Mouse (Mus musculus) kidney, postnatal 0 days (tissue): ENCODE measurements around the gene BC055324. TPM values are rescaled to one million over a fixed set of nuclear protein-coding genes. Genes with fewer than 3 reads are reported as not detected.
A peak's percentile ranks its signal among the peaks of the same experiment; 100 is the strongest.

ENCODE experiments used
- ATAC-seq: fragments of 200-750 bp; cut with Nextera tagmentation; replicated peaks from 2 replicates; pipeline ENCODE4 v1.8.0; 2017; ENCODE audit warnings: low read depth, moderate number of reproducible peaks, moderate TSS enrichment, moderate library complexity; ENCODE audit not compliant: low FRiP score
- DNase-seq: peaks from one replicate; pipeline ENCODE4 v3.0.0-alpha.2; 2016; ENCODE audit warnings: low spot score
- H3K27ac ChIP-seq: fragments of 300-500 bp; sonication (generic); 2 replicates; pipeline ENCODE4 v1.5.1; 2014; ENCODE audit warnings: mild to moderate bottlenecking
- H3K27me3 ChIP-seq: fragments of 300-500 bp; sonication (generic); 2 replicates; pipeline ENCODE4 v1.6.1; 2014; ENCODE audit warnings: low read length, mixed read lengths; ENCODE audit not compliant: insufficient read depth
- H3K36me3 ChIP-seq: fragments of 300-500 bp; sonication (generic); 2 replicates; pipeline ENCODE4 v1.6.1; 2014; ENCODE audit warnings: low read length, mixed read lengths; ENCODE audit not compliant: insufficient read depth
- H3K4me1 ChIP-seq: fragments of 300-500 bp; sonication (generic); replicated peaks from 2 replicates; pipeline ENCODE4 v1.6.1; 2014; ENCODE audit warnings: antibody characterized with exemption, low read length, mixed read lengths; ENCODE audit not compliant: insufficient read depth
- H3K4me2 ChIP-seq: fragments of 300-500 bp; sonication (generic); 2 replicates; pipeline ENCODE4 v1.6.1; 2014; ENCODE audit warnings: mild to moderate bottlenecking, low read length, moderate library complexity, mixed read lengths
- H3K4me3 ChIP-seq: fragments of 300-500 bp; sonication (generic); replicated peaks from 2 replicates; pipeline ENCODE4 v1.5.1; 2014; ENCODE audit warnings: low read depth, low read length
- H3K9ac ChIP-seq: fragments of 300-500 bp; sonication (generic); 2 replicates; pipeline ENCODE4 v1.6.1; 2014; ENCODE audit warnings: low read depth, low read length
- H3K9me3 ChIP-seq: fragments of 300-500 bp; sonication (generic); replicated peaks from 2 replicates; pipeline ENCODE4 v1.6.1; 2016; ENCODE audit warnings: low read length, inconsistent platforms, mixed read lengths
- CTCF ChIP-seq: IDR thresholded peaks from 2 replicates; pipeline ENCODE4 v1.5.1; 2016; ENCODE audit warnings: antibody characterized with exemption, low read depth, mild to moderate bottlenecking, moderate library complexity
- WGBS: fragments of 180-500 bp; shearing (Covaris S2); extraction: QIAGEN DNeasy Blood & Tissue Kit; methylation state at CpG from one replicate; pipeline ENCODE4 v1.1.7; 2014; 5-methylcytosine and 5-hydroxymethylcytosine counted together
- polyA plus RNA-seq: library from polyadenylated mRNA; unstranded; fragments of >200 nt; fragmentation: Nextera tagmentation; extraction: Ambion mirVana; gene quantifications from 2 replicates; pipeline ENCODE4 v1.2.1, GENCODE M21; 2015

Gene BC055324
- polyA plus RNA-seq, 1 experiment from 2014 or later = 10.3 TPM

DNA sequence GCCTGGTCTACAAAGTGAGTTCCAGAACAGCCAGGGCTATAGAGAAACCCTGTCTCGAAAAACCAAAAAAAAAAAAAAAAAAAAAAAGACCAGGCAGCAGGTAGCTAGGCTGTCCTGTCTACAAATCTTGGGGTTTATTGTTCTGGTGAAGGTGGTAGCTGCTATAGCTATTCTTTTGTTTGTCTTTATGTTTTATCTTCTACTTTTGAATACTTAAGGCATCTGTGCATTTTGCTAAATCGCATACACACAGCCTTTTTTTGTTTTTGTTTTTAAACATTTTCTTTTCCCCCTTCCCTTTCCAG, 965 bp upstream of the BC055324 start:
- Histone ChIP-seq H3K4me2 (peak overlapping the region; percentile 78), H3K9ac (no peak overlapping the region), H3K9me3 (no peaks in the 10 kb centered on the region), H3K27ac (no peak overlapping the region), H3K36me3 (no peaks in the 10 kb centered on the region), H3K27me3 (no peaks in the 10 kb centered on the region), H3K4me1 (no peaks in the 10 kb centered on the region; the same call in 1 of the 2 replicates), H3K4me3 (no peak overlapping the region)
- no peak for DNase-seq
- no peak for ATAC-seq
- 69% methylated on average over 2 of the region's 2 CpGs for WGBS
- TF ChIP-seq CTCF = no peak

DNA sequence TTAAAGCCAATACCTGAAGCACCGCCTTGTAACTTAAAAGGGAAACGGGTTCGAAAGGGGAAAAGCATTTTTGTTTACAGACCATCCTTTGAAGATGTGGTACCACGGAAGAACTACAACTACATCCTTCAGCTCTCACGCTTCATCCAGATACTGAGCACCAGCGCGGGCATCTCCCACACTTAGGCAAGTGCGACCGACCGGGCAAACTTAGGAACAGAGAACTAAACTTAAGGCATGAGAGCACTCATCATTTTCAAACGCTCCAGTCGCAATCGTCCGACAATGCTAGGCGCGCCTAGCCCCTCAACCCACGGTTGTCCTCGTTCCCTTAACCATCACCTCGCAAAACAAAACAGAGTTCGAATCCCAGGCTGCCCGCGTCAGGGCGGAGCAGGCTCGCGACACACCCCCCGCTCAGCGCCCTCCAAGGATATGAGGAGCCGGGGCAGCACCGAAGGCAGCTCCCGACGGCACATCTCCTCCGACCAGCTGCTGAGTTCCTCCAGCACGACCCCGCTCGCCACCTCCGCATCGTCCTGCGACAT, 349 bp downstream of the BC055324 start:
- no peaks in the 10 kb centered on the region for H3K27me3 ChIP-seq
- H3K4me1 ChIP-seq = no peaks in the 10 kb centered on the region; the same call in 1 of the 2 replicates
- no peaks in the 10 kb centered on the region for H3K9me3 ChIP-seq
- DNase-seq (peak; percentile 23), ATAC-seq (peak; percentile 3; the same call in 1 of the 2 replicates)
- peak overlapping the region; percentile 70 for H3K4me3 ChIP-seq
- 0 out of 2 replicates have a peak overlapping the region, but pooled peaks have one; percentile 78 for H3K27ac ChIP-seq
- 1% methylated on average over 38 of the region's 38 CpGs for WGBS
- peak overlapping the region; percentile 78 for H3K4me2 ChIP-seq
- peak overlapping the region; percentile 68 for H3K9ac ChIP-seq
- TF ChIP-seq CTCF = no peak
- no peaks in the 10 kb centered on the region for H3K36me3 ChIP-seq

DNA sequence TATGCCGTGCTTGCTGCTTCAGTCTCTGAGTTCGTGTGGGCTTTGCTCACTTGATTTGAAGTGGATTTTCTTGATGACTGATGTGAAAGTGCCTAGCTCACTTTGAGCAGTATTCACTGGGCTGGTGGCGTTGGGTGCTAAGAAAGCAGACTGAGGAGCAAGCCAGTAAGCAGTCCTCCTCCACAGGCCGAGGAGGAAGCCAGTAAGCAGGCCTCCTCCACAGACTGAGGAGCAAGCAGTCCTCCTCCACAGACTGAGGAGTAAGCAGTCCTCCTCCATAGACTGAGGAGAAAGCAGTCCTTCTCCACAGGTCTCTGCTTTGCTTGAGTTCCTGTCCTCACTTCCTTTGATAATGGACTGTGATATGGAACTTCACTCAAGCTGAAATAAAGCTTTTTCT, 2.2 kb downstream of the BC055324 start:
- 45% methylated on average over 4 of the region's 4 CpGs for WGBS
- no peaks in the 10 kb centered on the region for H3K36me3 ChIP-seq
- no peak overlapping the region for H3K4me2 ChIP-seq
- H3K27me3 ChIP-seq = no peaks in the 10 kb centered on the region
- no peak overlapping the region for H3K27ac ChIP-seq
- ATAC-seq = no peak
- H3K9me3 ChIP-seq = no peaks in the 10 kb centered on the region
- no peaks in the 10 kb centered on the region; the same call in 1 of the 2 replicates for H3K4me1 ChIP-seq
- no peak overlapping the region for H3K9ac ChIP-seq
- TF ChIP-seq CTCF = no peak
- peak; percentile 8 for DNase-seq
- H3K4me3 ChIP-seq = no peak overlapping the region

DNA sequence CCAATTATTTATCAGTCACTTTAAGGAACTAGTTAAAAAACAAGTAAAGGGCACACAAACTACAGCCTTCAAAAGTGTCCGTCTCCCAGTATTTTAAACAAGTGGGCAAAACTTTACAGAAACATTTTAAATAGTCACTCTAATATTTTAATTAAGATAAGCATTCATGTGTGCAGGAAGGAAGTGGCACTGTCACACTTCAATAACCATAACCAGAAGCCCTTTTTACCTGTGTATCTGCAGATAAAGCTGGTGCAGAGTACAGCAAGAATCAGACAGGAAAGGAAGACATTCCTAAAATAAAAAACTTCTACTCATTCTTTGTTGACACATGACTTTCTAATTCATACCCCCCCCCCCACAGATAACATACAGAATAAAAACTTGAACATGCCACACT, 18.1 kb downstream of the BC055324 start:
- WGBS = 60% methylated on average over 1 of the region's 1 CpGs
- H3K27me3 ChIP-seq = no peaks in the 10 kb centered on the region

DNA sequence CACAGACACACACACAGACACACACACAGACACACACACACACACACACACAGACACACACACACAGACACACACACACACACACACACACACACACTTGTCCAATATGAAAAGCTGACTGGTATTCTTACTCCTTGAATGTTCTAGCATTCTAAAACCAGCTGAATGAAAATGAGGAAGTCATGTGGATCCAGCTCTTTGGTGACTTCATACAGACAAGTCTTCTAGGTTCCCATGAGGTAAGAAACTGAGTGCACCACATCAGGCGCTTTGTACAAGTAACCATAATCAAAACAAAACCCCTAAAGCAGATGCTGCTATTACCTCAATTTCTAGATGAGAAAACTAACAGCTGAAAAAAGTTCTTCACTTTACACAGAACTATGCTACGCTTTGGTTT, 19.5 kb downstream of the BC055324 start:
- Histone ChIP-seq H3K27ac (no peak overlapping the region), H3K36me3 (0 out of 2 replicates have a peak, but pooled peaks cover 2% of the 10 kb centered on the region), H3K9me3 (no peaks in the 10 kb centered on the region), H3K9ac (no peak overlapping the region), H3K4me3 (no peak overlapping the region), H3K4me2 (no peak overlapping the region), H3K27me3 (no peaks in the 10 kb centered on the region), H3K4me1 (no peaks in the 10 kb centered on the region)
- no peak for DNase-seq
- no peak for ATAC-seq
- TF ChIP-seq CTCF = no peak
- 93% methylated on average over 2 of the region's 2 CpGs for WGBS

More for the DNA sequence above, 18.1 kb downstream of the BC055324 start:
- H3K4me2 ChIP-seq = no peak overlapping the region
- H3K9ac ChIP-seq = no peak overlapping the region
- H3K9me3 ChIP-seq = no peaks in the 10 kb centered on the region
- H3K36me3 ChIP-seq = 0 out of 2 replicates have a peak, but pooled peaks cover 2% of the 10 kb centered on the region
- no peaks in the 10 kb centered on the region for H3K4me1 ChIP-seq
- no peak overlapping the region for H3K27ac ChIP-seq
- ATAC-seq (no peak), DNase-seq (no peak)
- no peak overlapping the region for H3K4me3 ChIP-seq
- no peak for TF ChIP-seq CTCF

DNA sequence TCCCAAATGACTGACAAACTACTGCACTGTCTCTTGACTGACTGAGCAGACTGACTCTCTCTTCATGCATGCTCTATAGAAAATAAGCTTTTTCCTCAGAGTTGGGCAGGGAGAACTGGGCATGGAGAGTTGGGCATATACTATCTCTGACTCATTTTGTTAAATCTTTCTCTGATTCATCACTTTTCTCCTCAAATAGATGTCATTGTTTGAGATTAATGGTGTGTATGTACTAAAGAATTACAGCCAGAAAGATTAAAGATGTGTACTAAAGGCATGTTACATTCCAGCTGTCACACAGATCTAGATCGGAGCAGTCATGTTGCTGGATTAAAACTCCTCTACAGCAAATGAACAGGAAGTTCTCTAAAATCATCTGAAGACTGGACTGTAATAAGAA, 20.1 kb downstream of the BC055324 start:
- DNase-seq (peak; percentile 5), ATAC-seq (no peak)
- no peak for TF ChIP-seq CTCF
- Histone ChIP-seq H3K4me3 (no peak overlapping the region), H3K4me2 (no peak overlapping the region), H3K9me3 (no peaks in the 10 kb centered on the region), H3K9ac (no peak overlapping the region), H3K27ac (no peak overlapping the region), H3K36me3 (0 out of 2 replicates have a peak, but pooled peaks cover 2% of the 10 kb centered on the region), H3K4me1 (no peaks in the 10 kb centered on the region), H3K27me3 (no peaks in the 10 kb centered on the region)
- 74% methylated on average over 1 of the region's 1 CpGs for WGBS

DNA sequence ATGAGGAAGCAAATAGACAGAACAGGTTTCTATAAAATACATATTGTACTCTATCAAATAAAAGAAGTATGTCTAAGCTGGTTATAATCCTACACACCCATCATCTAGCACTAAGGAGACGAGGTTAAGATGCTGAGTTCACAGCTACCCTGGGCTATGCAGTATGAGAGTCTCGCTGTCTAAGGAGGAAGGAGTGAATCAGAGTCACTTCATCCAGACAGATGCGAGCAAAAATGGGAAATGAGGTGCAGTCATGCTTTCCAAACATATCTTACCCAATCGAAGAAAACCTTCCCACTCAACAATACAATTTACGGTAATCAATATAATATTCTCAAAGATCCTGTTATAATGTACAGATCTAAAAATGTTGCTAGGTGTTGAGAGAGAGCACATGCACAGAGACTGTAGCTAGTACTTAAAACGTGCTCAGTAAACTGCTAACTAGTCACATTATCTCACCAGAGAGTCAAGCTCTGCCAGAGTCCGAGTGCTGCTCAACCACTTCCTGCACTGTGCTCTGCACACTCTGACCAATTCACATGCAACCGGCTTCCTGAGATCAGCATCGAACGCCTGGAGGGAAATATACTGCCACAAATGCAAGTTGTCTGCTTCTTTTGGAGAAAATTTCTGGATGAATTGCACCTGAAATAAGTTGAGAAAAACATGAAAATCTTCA, 30.4 kb downstream of the BC055324 start:
- H3K36me3 ChIP-seq = peaks cover 14% of the 10 kb centered on the region; the same call in 1 of the 2 replicates
- H3K9ac ChIP-seq = no peak overlapping the region
- no peaks in the 10 kb centered on the region for H3K27me3 ChIP-seq
- no peak for TF ChIP-seq CTCF
- no peak for ATAC-seq
- DNase-seq = no peak
- no peak overlapping the region for H3K27ac ChIP-seq
- H3K4me3 ChIP-seq = no peak overlapping the region
- H3K9me3 ChIP-seq = no peaks in the 10 kb centered on the region
- H3K4me2 ChIP-seq = no peak overlapping the region
- WGBS = 89% methylated on average over 10 of the region's 10 CpGs
- H3K4me1 ChIP-seq = no peaks in the 10 kb centered on the region
